Mouse (Mus musculus) lung, adult 2 months (tissue): Measurements from ENCODE around the gene Phldb2.

Experiments
- CTCF ChIP-seq: fragments of 200-500 bp; IDR thresholded peaks from 2 replicates; pipeline ENCODE4 v1.5.1; 2011; ENCODE audit warnings: mild to moderate bottlenecking, low read length, control low read depth; ENCODE audit not compliant: insufficient read depth
- POLR2A ChIP-seq: fragments of 200-500 bp; IDR thresholded peaks from 2 replicates; pipeline ENCODE4 v1.6.1; 2011; ENCODE audit warnings: low read depth, mild to moderate bottlenecking, control low read depth, low read length, borderline replicate concordance; ENCODE audit errors: extremely low read depth

GRCm38 (mm10) chr16:45796815-45797214 is 156.6 kb downstream of the Phldb2 start:
- no peak for TF ChIP-seq POLR2A
- TF ChIP-seq CTCF, result no peak
